Comparison of ENCODE assay signal across 17 mouse cellular contexts in genomic region chr11:113673614-113674013, GRCm38 (mm10). TPM values are rescaled to one million over a fixed set of nuclear protein-coding genes. Genes with fewer than 3 reads are reported as not detected.
DNase-seq lines count a peak whose midpoint lies in the region; ATAC-seq lines count a peak whose summit lies in the region.
"Had no signal": no experiment of that assay in that cellular context is flagged by ENCODE, and none has a peak within 500 bp of the region (broad histone marks: within the 10 kb centered on the region; RNA-seq: fewer than 3 reads in every experiment).

No protein-coding gene starts in this region.

- H3K9me3 ChIP-seq in forebrain, embryonic 13.5 days (replicated peaks), result no peaks in the 10 kb centered on the region
- H3K9me3 ChIP-seq in forebrain, embryonic 11.5 days (ENCODE audit: control insufficient read depth, low read length), result no peaks in the 10 kb centered on the region
- no peaks in the 10 kb centered on the region for H3K9me3 ChIP-seq in heart, embryonic 14.5 days (ENCODE audit: control insufficient read depth, low read length)
- no peaks in the 10 kb centered on the region for H3K9me3 ChIP-seq in heart, embryonic 11.5 days (replicated peaks; ENCODE audit: control insufficient read depth, low read length)
- H3K9me3 ChIP-seq: intestine, embryonic 15.5 days; limb, embryonic 12.5 days; liver, embryonic 13.5 days; midbrain, embryonic 12.5 days had no signal

- no peak for ATAC-seq in forebrain, embryonic 13.5 days
- ATAC-seq in forebrain, embryonic 11.5 days (replicated peaks; ENCODE audit: low FRiP score), result no peak
- ATAC-seq in heart, embryonic 14.5 days (ENCODE audit: insufficient number of reproducible peaks, insufficient read depth, low FRiP score, low read depth), result no peak
- no peak for ATAC-seq in heart, embryonic 11.5 days (replicated peaks; ENCODE audit: insufficient number of reproducible peaks, low FRiP score, low TSS enrichment)
- ATAC-seq: intestine, embryonic 15.5 days had no signal

- 0 out of 2 replicates have a peak, but pooled peaks cover 7% of the 10 kb centered on the region for H3K4me1 ChIP-seq in forebrain, embryonic 13.5 days
- no peaks in the 10 kb centered on the region for H3K4me1 ChIP-seq in forebrain, embryonic 11.5 days (replicated peaks; ENCODE audit: control insufficient read depth, insufficient read depth, low read length)
- peaks cover 6 to 28% of the 10 kb centered on the region in 2 experiments for H3K4me1 ChIP-seq in heart, embryonic 14.5 days (ENCODE audit: control insufficient read depth in 2 of 2, insufficient read depth in 2 of 2, low read length in 2 of 2)
- H3K4me1 ChIP-seq in heart, embryonic 11.5 days (ENCODE audit: control insufficient read depth, insufficient read depth, low read length), result peaks cover 11% of the 10 kb centered on the region

- H3K27me3 ChIP-seq in forebrain, embryonic 13.5 days, result no peaks in the 10 kb centered on the region
- no peaks in the 10 kb centered on the region for H3K27me3 ChIP-seq in forebrain, embryonic 11.5 days (ENCODE audit: control insufficient read depth, insufficient read depth, low read length)
- no peaks in the 10 kb centered on the region for H3K27me3 ChIP-seq in heart, embryonic 14.5 days (ENCODE audit: control insufficient read depth, insufficient read depth, low read length)
- no peaks in the 10 kb centered on the region for H3K27me3 ChIP-seq in heart, embryonic 11.5 days (ENCODE audit: control insufficient read depth, insufficient read depth, low read length)
- H3K27me3 ChIP-seq: intestine, embryonic 15.5 days; limb, embryonic 12.5 days; liver, embryonic 13.5 days; midbrain, embryonic 12.5 days had no signal

- peaks cover 77% of the 10 kb centered on the region for H3K36me3 ChIP-seq in forebrain, embryonic 13.5 days (ENCODE audit: poor library complexity, severe bottlenecking)
- peaks cover 3% of the 10 kb centered on the region; the same call in 1 of the 2 replicates for H3K36me3 ChIP-seq in forebrain, embryonic 11.5 days (ENCODE audit: control insufficient read depth, insufficient read depth, low read length)
- H3K36me3 ChIP-seq in heart, embryonic 14.5 days (ENCODE audit: control insufficient read depth, insufficient read depth, low read length), result peaks cover 79% of the 10 kb centered on the region
- peaks cover 12% of the 10 kb centered on the region; the same call in 1 of the 2 replicates for H3K36me3 ChIP-seq in heart, embryonic 11.5 days (ENCODE audit: control insufficient read depth, insufficient read depth, low read length)

- no peak for DNase-seq in forebrain, embryonic 11.5 days (ENCODE audit: low spot score)
- peak; percentile 48 for DNase-seq in layer of hippocampus, adult 9-11 months
- DNase-seq in layer of hippocampus, postnatal 14 days (ENCODE audit: low spot score in 2 of 2), result no peak
- no peak for DNase-seq in urinary bladder, postnatal 14 days (ENCODE audit: low spot score)
- DNase-seq: adrenal gland, adult 8-10 months; B cell, adult 2 months; liver, embryonic 13.5 days; right cerebral cortex, postnatal 14 days; thymus, postnatal 4 days had no signal

- H3K4me3 ChIP-seq in forebrain, embryonic 13.5 days, result no peak overlapping the region
- no peak overlapping the region for H3K4me3 ChIP-seq in forebrain, embryonic 11.5 days (ENCODE audit: low read depth, low read length)
- H3K4me3 ChIP-seq in heart, embryonic 14.5 days (ENCODE audit: control insufficient read depth in 1 of 2, insufficient read depth in 1 of 2, low read depth in 1 of 2, low read length in 2 of 2), result no peak overlapping the region
- H3K4me3 ChIP-seq in heart, embryonic 11.5 days (ENCODE audit: low read depth, low read length), result no peak overlapping the region
- H3K4me3 ChIP-seq: intestine, embryonic 15.5 days; limb, embryonic 12.5 days; liver, embryonic 13.5 days; midbrain, embryonic 12.5 days had no signal

- WGBS in forebrain, embryonic 13.5 days, result 89% methylated on average over 4 of the region's 4 CpGs
- WGBS in forebrain, embryonic 11.5 days, result 93% methylated on average over 4 of the region's 4 CpGs
- 44% methylated on average over 4 of the region's 4 CpGs for WGBS in heart, embryonic 14.5 days
- WGBS in heart, embryonic 11.5 days (ENCODE audit: insufficient replicate concordance), result 69% methylated on average over 4 of the region's 4 CpGs

- 0 out of 2 replicates have a peak overlapping the region, but pooled peaks have one; percentile 3 for H3K27ac ChIP-seq in forebrain, embryonic 13.5 days
- no peak overlapping the region for H3K27ac ChIP-seq in forebrain, embryonic 11.5 days (ENCODE audit: low read depth, low read length)
- peak overlapping the region; percentile 46 to 72 for H3K27ac ChIP-seq in heart, embryonic 14.5 days (replicated peaks in 1 of 2; ENCODE audit: control insufficient read depth in 1 of 2, insufficient read depth in 1 of 2, low read depth in 2 of 2, low read length in 2 of 2)
- H3K27ac ChIP-seq in heart, embryonic 11.5 days (ENCODE audit: low read depth, low read length), result no peak overlapping the region
- H3K27ac ChIP-seq: hindbrain, embryonic 14.5 days; intestine, embryonic 15.5 days; limb, embryonic 12.5 days; liver, embryonic 13.5 days; midbrain, embryonic 12.5 days had no signal

- no peak overlapping the region for H3K9ac ChIP-seq in forebrain, embryonic 13.5 days
- H3K9ac ChIP-seq in forebrain, embryonic 11.5 days (ENCODE audit: low read length), result no peak overlapping the region
- peak overlapping the region; percentile 41 for H3K9ac ChIP-seq in heart, embryonic 14.5 days (ENCODE audit: low read length)
- no peak overlapping the region for H3K9ac ChIP-seq in heart, embryonic 11.5 days (ENCODE audit: low read depth, low read length)
- H3K9ac ChIP-seq: hindbrain, embryonic 14.5 days; intestine, embryonic 15.5 days; limb, embryonic 12.5 days; liver, embryonic 13.5 days; midbrain, embryonic 12.5 days had no signal

- H3K4me2 ChIP-seq in forebrain, embryonic 13.5 days, result no peak overlapping the region
- no peak overlapping the region for H3K4me2 ChIP-seq in forebrain, embryonic 11.5 days (ENCODE audit: low read depth, low read length, severe bottlenecking)
- peak overlapping the region; percentile 37 for H3K4me2 ChIP-seq in heart, embryonic 14.5 days (ENCODE audit: low read length)
- H3K4me2 ChIP-seq in heart, embryonic 11.5 days, result no peak overlapping the region
- H3K4me2 ChIP-seq: hindbrain, embryonic 14.5 days; intestine, embryonic 15.5 days; limb, embryonic 12.5 days; liver, embryonic 13.5 days; midbrain, embryonic 12.5 days had no signal

RNA-seq across cellular contexts. Expression of gene Fam104a, which starts 10.3 kb away (rescaled TPM):
- polyA plus RNA-seq in forebrain, embryonic 13.5 days (2015; fragmentation: Nextera tagmentation; extraction: Ambion mirVana), result 48.2 and 51.9 TPM in 2 replicates
- polyA plus RNA-seq in forebrain, embryonic 11.5 days (2014; fragmentation: Nextera tagmentation; extraction: Ambion mirVana), result 57.4 and 60.3 TPM in 2 replicates
- polyA plus RNA-seq in heart, embryonic 14.5 days (2014; fragmentation: Nextera tagmentation; extraction: Ambion mirVana), result 43.0 and 44.8 TPM in 2 replicates
- 53.1 and 54.7 TPM in 2 replicates for polyA plus RNA-seq in heart, embryonic 11.5 days (2014; fragmentation: Nextera tagmentation; extraction: Ambion mirVana)
- 10 to 100 TPM; 24.5 to 24.7 TPM for total RNA-seq in layer of hippocampus, postnatal 14 days (2021)

RNA-seq across cellular contexts. Expression of gene D11Wsu47e, which starts 10.6 kb away (rescaled TPM):
- 20.6 and 21.7 TPM in 2 replicates for polyA plus RNA-seq in forebrain, embryonic 13.5 days (2015; fragmentation: Nextera tagmentation; extraction: Ambion mirVana)
- polyA plus RNA-seq in forebrain, embryonic 11.5 days (2014; fragmentation: Nextera tagmentation; extraction: Ambion mirVana), result 26.5 and 27.4 TPM in 2 replicates
- 15.4 and 20.0 TPM in 2 replicates for polyA plus RNA-seq in heart, embryonic 14.5 days (2014; fragmentation: Nextera tagmentation; extraction: Ambion mirVana)
- 18.1 and 18.7 TPM in 2 replicates for polyA plus RNA-seq in heart, embryonic 11.5 days (2014; fragmentation: Nextera tagmentation; extraction: Ambion mirVana)
- 10 to 100 TPM; 12.7 to 13.5 TPM for total RNA-seq in layer of hippocampus, postnatal 14 days (2021)

RNA-seq across cellular contexts. Expression of gene Slc39a11, which starts 23.7 kb away (rescaled TPM):
- 27.7 and 29.0 TPM in 2 replicates for polyA plus RNA-seq in forebrain, embryonic 13.5 days (2015; fragmentation: Nextera tagmentation; extraction: Ambion mirVana)
- polyA plus RNA-seq in forebrain, embryonic 11.5 days (2014; fragmentation: Nextera tagmentation; extraction: Ambion mirVana), result 18.4 and 20.6 TPM in 2 replicates
- polyA plus RNA-seq in heart, embryonic 14.5 days (2014; fragmentation: Nextera tagmentation; extraction: Ambion mirVana), result 13.4 and 13.6 TPM in 2 replicates
- polyA plus RNA-seq in heart, embryonic 11.5 days (2014; fragmentation: Nextera tagmentation; extraction: Ambion mirVana), result 17.1 and 18.7 TPM in 2 replicates
- total RNA-seq in layer of hippocampus, postnatal 14 days (2021), result 10 to 100 TPM; 22.0 to 27.0 TPM

RNA-seq across cellular contexts. Expression of gene Cog1, which starts 24.6 kb away (rescaled TPM):
- polyA plus RNA-seq in forebrain, embryonic 13.5 days (2015; fragmentation: Nextera tagmentation; extraction: Ambion mirVana), result 30.1 and 31.1 TPM in 2 replicates
- 36.2 and 39.4 TPM in 2 replicates for polyA plus RNA-seq in forebrain, embryonic 11.5 days (2014; fragmentation: Nextera tagmentation; extraction: Ambion mirVana)
- polyA plus RNA-seq in heart, embryonic 14.5 days (2014; fragmentation: Nextera tagmentation; extraction: Ambion mirVana), result 17.0 and 20.1 TPM in 2 replicates
- 19.2 and 19.4 TPM in 2 replicates for polyA plus RNA-seq in heart, embryonic 11.5 days (2014; fragmentation: Nextera tagmentation; extraction: Ambion mirVana)
- 10 to 100 TPM; 42.5 to 46.2 TPM for total RNA-seq in layer of hippocampus, postnatal 14 days (2021)

RNA-seq across cellular contexts. Expression of gene Cpsf4l, which starts 36.2 kb away (rescaled TPM):
- polyA plus RNA-seq in forebrain, embryonic 13.5 days (2015; fragmentation: Nextera tagmentation; extraction: Ambion mirVana), result 0.31 and 1.0 TPM in 2 replicates
- polyA plus RNA-seq in forebrain, embryonic 11.5 days (2014; fragmentation: Nextera tagmentation; extraction: Ambion mirVana), result 0.33 and 0.47 TPM in 2 replicates
- 0.18 and 0.19 TPM in 2 replicates for polyA plus RNA-seq in heart, embryonic 14.5 days (2014; fragmentation: Nextera tagmentation; extraction: Ambion mirVana)
- 0.23 and 0.30 TPM in 2 replicates for polyA plus RNA-seq in heart, embryonic 11.5 days (2014; fragmentation: Nextera tagmentation; extraction: Ambion mirVana)
- not detected for total RNA-seq in layer of hippocampus, postnatal 14 days (2021)
- total RNA-seq: gastrocnemius, postnatal 4 days had no signal
- polyA plus RNA-seq: intestine, embryonic 15.5 days; liver, embryonic 13.5 days had no signal

Comparison
In these comparisons a context has a peak if more than half of its experiments do, and no peak if none do; other contexts are left out.
1. H3K27ac ChIP-seq: peak in forebrain, embryonic 13.5 days (single experiment) and heart, embryonic 14.5 days (2 of 2); none in forebrain, embryonic 11.5 days (single experiment) and heart, embryonic 11.5 days (single experiment).